Mouse (Mus musculus) left cerebral cortex, postnatal 10 days (tissue): ENCODE measurements around the gene Nxn. TPM values are rescaled to one million over a fixed set of nuclear protein-coding genes. Genes with fewer than 3 reads are reported as not detected.
"Not testable (repeated sequence)": the region's sequence is repeated elsewhere in the genome, so short reads cannot be mapped to it uniquely, and the experiment has no call there.

ENCODE experiments used
- DNase-seq, 2 experiments: peaks; one replicate each; pipeline ENCODE4 v3.0.0; 2021 to 2022; ENCODE audit warnings: low spot score in 2 of 2, mixed read lengths in 1 of 2; ENCODE audit errors: extremely low spot score in 1 of 2
- intact Hi-C: fragments of 180-260 bp; cut with DNase I; formaldehyde crosslinking; loops from one replicate; pipeline ENCODE4 v1.15.1; 2025
- total RNA-seq, 2 experiments: library from RNA; stranded (reverse); gene quantifications; 2 replicates each; pipeline ENCODE4 v1.2.3; 2021

Nxn gene
- total RNA-seq, 2 experiments from 2014 or later = 8.5 to 13.2 TPM

DNA sequence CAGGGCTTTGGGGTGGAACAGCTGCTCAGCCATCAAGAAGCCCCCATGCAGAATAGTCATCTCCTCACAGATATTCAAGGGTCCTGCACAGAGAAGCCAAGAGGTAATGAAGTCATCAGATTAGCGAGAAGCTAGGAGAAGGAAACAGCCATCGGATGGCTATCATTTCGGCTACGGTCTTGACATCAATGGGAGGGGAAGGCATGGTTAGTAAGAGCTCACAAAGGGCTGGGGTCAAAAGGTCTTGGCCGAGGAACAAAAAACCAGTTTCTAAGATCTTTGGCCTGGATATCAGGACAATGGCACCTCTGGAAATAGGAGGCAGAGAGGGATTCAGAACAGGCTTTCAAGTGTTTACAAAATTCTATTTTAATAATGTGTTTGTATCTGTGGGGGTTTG, 185.1 kb downstream of the Nxn start:
- DNase-seq = no peak
- intact Hi-C loops = no loop called here

DNA sequence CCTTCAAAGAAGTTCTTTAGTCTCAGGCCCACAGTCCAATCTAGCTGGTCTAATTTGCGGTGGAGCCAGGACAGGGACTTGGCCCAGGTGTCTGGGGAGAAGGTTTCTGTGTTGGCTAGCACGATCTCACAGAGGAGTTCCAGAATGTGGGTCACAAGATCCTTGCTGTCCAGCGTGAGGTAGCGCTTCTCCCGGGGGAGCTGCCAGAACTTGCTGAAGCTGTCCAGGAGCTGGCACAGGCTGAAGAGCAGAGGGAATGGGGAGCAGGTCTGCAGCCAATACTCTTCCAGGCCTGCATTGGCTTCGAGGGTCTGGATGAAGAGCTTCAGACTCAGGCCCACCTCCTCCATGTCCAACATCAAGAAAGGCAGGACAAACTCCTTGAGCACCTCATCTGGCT, 187.3 kb downstream of the Nxn start:
- intact Hi-C loops, DNase-seq: not testable (repeated sequence)

DNA sequence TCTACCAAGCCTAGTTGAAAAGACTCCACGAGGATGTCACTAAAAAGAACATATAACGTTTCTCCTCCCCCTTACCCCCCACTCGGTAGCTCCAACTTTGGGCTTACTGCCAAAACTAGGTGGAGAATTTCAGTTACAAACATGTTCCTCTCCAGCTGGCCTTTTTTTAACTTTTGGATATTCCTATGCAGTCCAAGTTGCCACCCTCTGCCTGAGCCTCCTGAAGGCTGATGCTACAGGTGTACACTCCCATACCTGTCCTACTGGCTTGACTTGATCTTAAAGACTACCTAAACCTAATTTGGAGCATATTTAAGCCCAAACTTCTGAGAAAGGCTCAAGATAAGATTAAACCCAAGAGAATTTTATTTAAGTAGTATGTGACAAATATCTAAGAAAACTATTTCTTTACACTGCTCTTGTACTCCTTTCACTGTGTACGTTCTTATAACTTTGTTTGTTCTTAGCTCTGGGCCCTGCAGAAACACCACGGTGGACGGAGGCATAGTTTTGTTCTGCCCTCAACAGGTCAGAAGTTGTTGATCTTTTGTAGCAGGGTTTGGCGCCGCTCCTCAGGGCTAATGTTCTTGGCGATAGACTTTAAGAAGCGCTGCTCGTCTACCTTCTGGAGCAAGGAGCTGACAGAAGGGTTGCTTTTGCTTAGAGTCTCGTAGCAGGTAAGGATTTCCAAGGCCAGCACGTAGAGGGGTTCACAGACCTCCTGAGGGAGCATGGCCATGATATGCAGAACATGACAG, 188.5 kb downstream of the Nxn start:
- DNase-seq = no peak

More for the DNA sequence above, 188.5 kb downstream of the Nxn start:
- intact Hi-C loops = no loop called here

Other genes with a start within 250 kb of the Nxn start
- 10 to 100 TPM; 74.5 to 82.5 TPM for gene Vps53, start 219.5 kb downstream of the Nxn start, total RNA-seq
- 10 to 100 TPM; 15.4 to 17.0 TPM for gene Fam57a, start 219.5 kb downstream of the Nxn start, total RNA-seq
- gene Dbil5, start 181.5 kb downstream of the Nxn start, total RNA-seq = under 1 TPM; 0.64 to 0.67 TPM
- 10 to 100 TPM in 1 of 2 experiments, 1 to 10 TPM in 1; 6.9 to 10.4 TPM for gene Gemin4, start 181.5 kb downstream of the Nxn start, total RNA-seq
- gene Mrm3, start 155.4 kb downstream of the Nxn start, total RNA-seq = 10 to 100 TPM; 17.4 to 17.6 TPM
- 10 to 100 TPM; 47.9 to 53.8 TPM for gene Glod4, start 155.4 kb downstream of the Nxn start, total RNA-seq
- 10 to 100 TPM; 42.6 to 44.1 TPM for gene Timm22, start 7.8 kb upstream of the Nxn start, total RNA-seq
- gene Abr, start 223.2 kb upstream of the Nxn start, total RNA-seq = 100 to 1,000 TPM; 322 to 328 TPM